Mouse (Mus musculus) hindbrain, embryonic 14.5 days (tissue): Measurements from ENCODE around the gene Atp5b. TPM values are rescaled to one million over a fixed set of nuclear protein-coding genes. Genes with fewer than 3 reads are reported as not detected.

Experiments
- microRNA counts: library from miRNA; unstranded; fragments of <30 nt; microRNA quantifications from one replicate; lab custom pipeline; 2016
- microRNA-seq: library from miRNA; unstranded; fragments of <30 nt; microRNA quantifications from one replicate; pipeline ENCODE4, GENCODE M21; 2016
- polyA plus RNA-seq: library from polyadenylated mRNA; unstranded; fragments of >200 nt; fragmentation: Nextera tagmentation; extraction: Ambion mirVana; gene quantifications from 2 replicates; pipeline ENCODE4 v1.2.1, GENCODE M21; 2014

Atp5b gene
- polyA plus RNA-seq, 1 experiment from 2014 or later = 2,242 TPM

MicroRNAs within 50 kb of the gene (microRNA counts, 519-probe panel; counts per million panel counts)
- microRNA mmu-miR-677 (lab: Ali Mortazavi, UCI) = not detected

Small RNA genes lying within 50 kb of the gene (microRNA-seq; reads per million reads assigned to microRNA genes)
- gene Mir677 = 21.6 reads per million, percentile 36 among the genes with 10 or more reads in this experiment

Other genes starting within 250 kb of the Atp5b start
- gene Rdh19, start 233.3 kb upstream of the Atp5b start, polyA plus RNA-seq = not detected in 2 replicates
- not detected in 2 replicates for gene Rdh16f2, start 216.8 kb upstream of the Atp5b start, polyA plus RNA-seq
- gene Rdh7, start 194.5 kb upstream of the Atp5b start, polyA plus RNA-seq = not detected in 2 replicates
- not detected in 2 replicates for gene Sdr9c7, start 184.8 kb upstream of the Atp5b start, polyA plus RNA-seq
- gene Hsd17b6, start 75.7 kb upstream of the Atp5b start, polyA plus RNA-seq = not detected in 2 replicates
- gene Prim1, start 68.1 kb upstream of the Atp5b start, polyA plus RNA-seq = 36.9 and 39.3 TPM in 2 replicates
- 558 and 592 TPM in 2 replicates for gene Naca, start 47.7 kb upstream of the Atp5b start, polyA plus RNA-seq
- gene Ptges3, start 24.3 kb upstream of the Atp5b start, polyA plus RNA-seq = 393 and 410 TPM in 2 replicates
- 17.7 and 19.0 TPM in 2 replicates for gene Baz2a, start 8.3 kb downstream of the Atp5b start, polyA plus RNA-seq
- 7.7 and 8.2 TPM in 2 replicates for gene Rbms2, start 97.0 kb downstream of the Atp5b start, polyA plus RNA-seq
- 1.7 and 1.9 TPM in 2 replicates for gene Gls2, start 111.2 kb downstream of the Atp5b start, polyA plus RNA-seq
- 22.4 and 23.2 TPM in 2 replicates for gene Spryd4, start 128.5 kb downstream of the Atp5b start, polyA plus RNA-seq
- 0.21 TPM in 1 of 2 replicates, not detected in the other for gene Mip, start 142.6 kb downstream of the Atp5b start, polyA plus RNA-seq
- 15.4 and 16.7 TPM in 2 replicates for gene Timeless, start 148.8 kb downstream of the Atp5b start, polyA plus RNA-seq
- gene Apon, start 170.8 kb downstream of the Atp5b start, polyA plus RNA-seq = 0.19 TPM in 1 of 2 replicates, not detected in the other
- gene Apof, start 185.4 kb downstream of the Atp5b start, polyA plus RNA-seq = not detected in 2 replicates
- gene Stat2, start 187.3 kb downstream of the Atp5b start, polyA plus RNA-seq = 20.4 and 20.5 TPM in 2 replicates
- 0.25 and 0.28 TPM in 2 replicates for gene Il23a, start 215.5 kb downstream of the Atp5b start, polyA plus RNA-seq
- gene Pan2, start 220.1 kb downstream of the Atp5b start, polyA plus RNA-seq = 17.7 and 19.2 TPM in 2 replicates
- 187 and 215 TPM in 2 replicates for gene Cnpy2, start 239.2 kb downstream of the Atp5b start, polyA plus RNA-seq